Mouse (Mus musculus) kidney, embryonic 14.5 days (tissue): ENCODE data around the gene Arl8a. TPM values are rescaled to one million over a fixed set of nuclear protein-coding genes. Genes with fewer than 3 reads are reported as not detected.
A peak's percentile ranks its signal among the peaks of the same experiment; 100 is the strongest.

ENCODE experiments used
- ATAC-seq: fragments of 200-750 bp; cut with Nextera tagmentation; 2 replicates; pipeline ENCODE4 v1.8.0; 2017; ENCODE audit warnings: moderate number of reproducible peaks, mild to moderate bottlenecking, moderate TSS enrichment, moderate library complexity; ENCODE audit not compliant: low FRiP score, low TSS enrichment
- H3K27ac ChIP-seq: fragments of 300-500 bp; sonication (generic); 2 replicates; pipeline ENCODE4 v1.5.1; 2014; ENCODE audit warnings: low read depth, mild to moderate bottlenecking, low read length, moderate library complexity, mixed read lengths
- H3K27me3 ChIP-seq: fragments of 300-500 bp; sonication (generic); 2 replicates; pipeline ENCODE4 v1.6.1; 2014; ENCODE audit warnings: mild to moderate bottlenecking, low read length; ENCODE audit not compliant: control insufficient read depth, insufficient read depth
- H3K36me3 ChIP-seq: fragments of 300-500 bp; sonication (generic); 2 replicates; pipeline ENCODE4 v1.6.1; 2014; ENCODE audit warnings: low read length, mixed read lengths; ENCODE audit not compliant: control insufficient read depth, insufficient read depth
- H3K4me1 ChIP-seq: fragments of 300-500 bp; sonication (generic); 2 replicates; pipeline ENCODE4 v1.6.1; 2014; ENCODE audit warnings: low read length, mixed read lengths; ENCODE audit not compliant: control insufficient read depth, insufficient read depth
- H3K4me2 ChIP-seq: fragments of 300-500 bp; sonication (generic); replicated peaks from 2 replicates; pipeline ENCODE4 v1.6.1; 2014; ENCODE audit warnings: low read depth, mild to moderate bottlenecking, low read length
- H3K4me3 ChIP-seq: fragments of 300-500 bp; sonication (generic); 2 replicates; pipeline ENCODE4 v1.5.1; 2014; ENCODE audit warnings: mild to moderate bottlenecking, low read length
- H3K9ac ChIP-seq: fragments of 300-500 bp; sonication (generic); 2 replicates; pipeline ENCODE4 v1.6.1; 2014; ENCODE audit warnings: low read depth, mild to moderate bottlenecking, low read length, moderate library complexity
- H3K9me3 ChIP-seq: fragments of 300-500 bp; sonication (generic); 2 replicates; pipeline ENCODE4 v1.6.1; 2016; ENCODE audit warnings: low read length; ENCODE audit not compliant: control insufficient read depth
- WGBS: fragments of 180-500 bp; shearing (Covaris S2); extraction: QIAGEN DNeasy Blood & Tissue Kit; methylation state at CpG from one replicate; pipeline ENCODE4 v1.1.7; 2014; 5-methylcytosine and 5-hydroxymethylcytosine counted together
- polyA plus RNA-seq: library from polyadenylated mRNA; unstranded; fragments of >200 nt; fragmentation: Nextera tagmentation; extraction: Ambion mirVana; gene quantifications from 2 replicates; pipeline ENCODE4 v1.2.1, GENCODE M21; 2014

The Arl8a gene
- polyA plus RNA-seq, 1 experiment from 2014 or later = 44.5 TPM

DNA sequence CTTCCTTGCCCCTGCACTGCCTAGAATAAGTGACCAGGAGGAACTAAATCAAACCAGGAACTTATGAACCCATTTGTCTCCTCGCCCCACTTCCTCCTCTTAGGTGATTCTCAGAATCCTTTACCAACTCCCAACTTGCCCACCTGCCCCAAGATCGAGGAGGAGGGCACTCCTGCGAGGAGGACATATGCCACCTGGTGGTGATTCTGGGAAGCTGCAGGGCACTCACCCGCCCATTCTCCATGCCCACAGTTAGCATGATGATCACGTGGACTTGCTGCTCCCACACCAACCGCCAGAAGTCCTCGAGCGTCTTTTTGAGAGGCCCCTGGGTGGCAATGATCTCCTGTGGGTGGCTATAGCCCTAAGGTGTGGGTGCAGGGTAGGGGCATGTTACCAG is 34.0 kb upstream of the Arl8a start:
- H3K27me3 ChIP-seq = no peaks in the 10 kb centered on the region
- no peak overlapping the region for H3K4me2 ChIP-seq
- no peaks in the 10 kb centered on the region for H3K4me1 ChIP-seq
- no peak overlapping the region for H3K9ac ChIP-seq
- ATAC-seq = no peak; the same call in 1 of the 2 replicates
- no peaks in the 10 kb centered on the region for H3K36me3 ChIP-seq
- WGBS = 11% methylated on average over 8 of the region's 8 CpGs
- H3K4me3 ChIP-seq = no peak overlapping the region
- no peaks in the 10 kb centered on the region for H3K9me3 ChIP-seq
- H3K27ac ChIP-seq = no peak overlapping the region

DNA sequence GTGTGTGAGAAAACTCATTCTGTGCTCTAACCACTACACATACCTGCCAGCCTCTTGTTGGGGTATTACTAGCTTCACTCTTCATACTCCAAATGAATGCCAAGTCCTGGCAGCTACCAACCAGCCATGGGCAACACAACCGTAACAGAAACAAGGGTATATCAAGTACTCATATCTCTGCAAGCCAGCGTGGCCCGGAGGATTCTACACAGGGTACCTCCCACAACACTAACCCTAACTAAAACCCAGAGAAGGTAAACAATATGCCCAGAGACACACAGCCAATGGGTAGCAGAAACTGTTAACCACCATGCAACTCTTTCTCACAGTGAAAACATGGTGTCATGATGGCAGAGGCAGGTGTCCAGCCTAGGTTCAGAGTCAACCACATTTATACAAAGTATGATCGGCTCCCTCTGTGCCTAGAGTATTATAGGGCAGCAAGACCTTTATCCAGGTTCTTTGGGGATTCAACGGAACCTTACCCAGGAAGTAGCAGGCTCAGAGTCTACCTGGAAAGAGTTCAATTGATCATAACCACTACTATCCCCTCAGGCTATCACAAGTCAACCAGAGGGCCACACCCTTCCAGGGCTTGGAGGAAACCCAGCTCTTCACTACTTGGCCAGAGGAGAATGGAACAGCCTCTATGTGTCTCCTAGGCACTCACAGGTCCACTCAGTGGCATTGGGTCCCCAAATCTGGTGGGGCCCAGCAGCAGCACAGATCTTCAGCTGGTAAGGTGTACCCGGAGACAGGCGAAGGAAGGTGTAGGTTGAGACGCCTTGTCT is 21.9 kb upstream of the Arl8a start:
- H3K4me3 ChIP-seq = no peak overlapping the region
- no peaks in the 10 kb centered on the region for H3K9me3 ChIP-seq
- 0 out of 2 replicates have a peak, but pooled peaks cover 3% of the 10 kb centered on the region for H3K27me3 ChIP-seq
- H3K4me2 ChIP-seq = no peak overlapping the region
- H3K9ac ChIP-seq = no peak overlapping the region
- no peak overlapping the region for H3K27ac ChIP-seq
- H3K4me1 ChIP-seq = peaks cover 12% of the 10 kb centered on the region; the same call in 1 of the 2 replicates
- 92% methylated on average over 8 of the region's 8 CpGs for WGBS
- no peaks in the 10 kb centered on the region for H3K36me3 ChIP-seq
- no peak for ATAC-seq

- Histone ChIP-seq H3K27me3 (0 out of 2 replicates have a peak, but pooled peaks cover 3% of the 10 kb centered on the region), H3K4me3 (no peak overlapping the region), H3K9me3 (no peaks in the 10 kb centered on the region), H3K4me1 (peaks cover 15% of the 10 kb centered on the region; the same call in 1 of the 2 replicates), H3K27ac (no peak overlapping the region), H3K9ac (no peak overlapping the region), H3K36me3 (no peaks in the 10 kb centered on the region), H3K4me2 (no peak overlapping the region)
- WGBS = 68% methylated on average over 8 of the region's 8 CpGs
- no peak for ATAC-seq
These were observed 20.6 kb upstream of the Arl8a start for GRCm38 (mm10) chr1:135125990-135126389.

DNA sequence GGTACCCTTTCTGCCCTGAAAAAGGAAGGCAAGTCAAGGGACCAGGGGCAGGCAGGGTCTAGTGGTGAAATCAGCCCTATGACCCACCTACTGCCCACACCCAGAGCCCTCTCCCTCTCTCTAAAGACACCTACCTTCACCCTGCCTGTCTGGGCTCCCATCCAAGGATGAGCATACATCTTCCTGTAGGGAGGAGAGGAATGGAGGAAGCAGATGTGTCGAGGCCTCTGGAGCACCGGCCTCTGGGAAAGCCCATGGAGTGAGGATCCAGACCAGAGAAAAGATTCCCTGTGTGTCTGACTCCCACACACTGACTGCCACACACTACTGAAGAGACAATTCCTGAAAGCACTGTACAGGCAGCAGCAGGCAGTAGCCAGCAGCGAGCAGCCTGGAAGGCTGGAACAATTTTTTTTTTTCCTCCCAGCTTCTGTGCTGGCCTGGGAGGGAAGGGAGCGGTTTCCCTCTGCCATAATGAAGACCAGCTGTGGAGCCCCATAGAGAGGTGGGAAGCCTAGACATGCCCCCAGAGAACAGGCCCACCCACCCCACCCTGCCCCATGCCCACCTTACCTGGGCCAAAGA is 20.1 kb upstream of the Arl8a start:
- H3K4me2 ChIP-seq = no peak overlapping the region

GRCm38 (mm10) chr1:135128011-135128441 is 18.6 kb upstream of the Arl8a start:
- H3K27ac ChIP-seq = no peak overlapping the region
- ATAC-seq = no peak; the same call in 1 of the 2 replicates
- H3K4me3 ChIP-seq = no peak overlapping the region
- no peaks in the 10 kb centered on the region for H3K36me3 ChIP-seq
- no peak overlapping the region for H3K9ac ChIP-seq
- no peak overlapping the region for H3K4me2 ChIP-seq
- H3K9me3 ChIP-seq = no peaks in the 10 kb centered on the region
- WGBS = 38% methylated on average over 5 of the region's 6 CpGs
- H3K4me1 ChIP-seq = peaks cover 27% of the 10 kb centered on the region
- H3K27me3 ChIP-seq = 0 out of 2 replicates have a peak, but pooled peaks cover 3% of the 10 kb centered on the region

More for the DNA sequence above, 20.1 kb upstream of the Arl8a start:
- no peak for ATAC-seq
- H3K9me3 ChIP-seq = no peaks in the 10 kb centered on the region
- 0 out of 2 replicates have a peak, but pooled peaks cover 3% of the 10 kb centered on the region for H3K27me3 ChIP-seq
- H3K4me3 ChIP-seq = no peak overlapping the region
- no peaks in the 10 kb centered on the region for H3K36me3 ChIP-seq
- 41% methylated on average over 4 of the region's 4 CpGs for WGBS
- no peak overlapping the region; the same call in 1 of the 2 replicates for H3K27ac ChIP-seq
- no peak overlapping the region for H3K9ac ChIP-seq
- H3K4me1 ChIP-seq = peaks cover 20% of the 10 kb centered on the region

DNA sequence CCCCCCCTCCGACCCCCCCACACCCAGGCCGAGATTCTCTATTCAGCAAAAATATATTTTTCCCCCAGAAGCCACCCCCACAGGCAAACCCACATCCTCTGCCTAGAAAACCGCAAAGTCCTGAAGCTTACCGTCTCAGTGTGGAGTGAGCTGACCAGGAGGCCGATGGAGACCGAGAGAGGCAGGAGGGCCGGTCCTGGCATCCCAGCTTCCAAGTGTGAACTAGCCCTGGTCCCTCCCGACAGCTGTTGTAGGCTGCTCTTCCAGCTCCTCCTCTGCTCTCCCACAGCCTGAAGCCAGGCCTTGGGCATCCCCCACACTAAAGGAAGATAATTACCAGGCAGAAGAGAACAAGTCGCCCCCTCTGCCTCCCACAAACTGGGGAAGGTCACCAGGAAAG is 17.6 kb upstream of the Arl8a start:
- Histone ChIP-seq H3K4me1 (peaks cover 27% of the 10 kb centered on the region), H3K4me2 (no peak overlapping the region), H3K9me3 (no peaks in the 10 kb centered on the region), H3K9ac (no peak overlapping the region), H3K27ac (0 out of 2 replicates have a peak overlapping the region, but pooled peaks have one; percentile 2), H3K4me3 (no peak overlapping the region), H3K36me3 (no peaks in the 10 kb centered on the region), H3K27me3 (0 out of 2 replicates have a peak, but pooled peaks cover 3% of the 10 kb centered on the region)
- 19% methylated on average over 9 of the region's 9 CpGs for WGBS
- ATAC-seq = no peak

DNA sequence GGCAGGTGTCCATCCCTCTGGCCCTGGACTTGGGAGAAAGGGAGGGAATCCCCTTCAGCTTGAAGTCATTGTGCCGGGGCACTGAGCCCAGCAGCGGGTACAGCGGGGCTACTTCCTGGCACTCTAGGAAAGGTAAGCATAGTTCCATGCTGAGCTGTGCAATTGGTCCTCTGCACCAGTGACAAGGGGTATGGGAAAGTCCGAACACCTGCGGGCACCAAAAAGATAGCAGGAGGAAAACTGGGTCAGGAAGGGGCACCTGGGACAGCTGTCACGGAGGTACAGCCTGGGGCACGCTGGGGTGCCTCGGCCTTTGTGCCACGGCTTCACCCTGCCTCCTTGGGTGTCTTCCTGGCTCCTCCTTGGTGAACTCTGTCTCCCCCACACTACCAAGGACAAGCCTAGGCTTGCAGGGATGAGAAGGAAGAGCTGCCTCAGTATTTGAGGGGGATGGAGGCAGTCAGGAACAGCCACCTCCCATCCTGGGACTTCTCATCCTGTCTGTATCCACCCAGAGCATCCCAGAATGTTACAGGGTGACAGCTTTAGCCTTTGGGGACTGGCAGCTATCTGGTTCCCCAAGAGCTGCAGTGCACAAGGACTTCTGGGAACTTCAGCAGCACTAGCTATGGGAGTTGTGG is 17.0 kb upstream of the Arl8a start:
- 69% methylated on average over 9 of the region's 9 CpGs for WGBS
- no peak for ATAC-seq
- no peak overlapping the region for H3K4me2 ChIP-seq

GRCm38 (mm10) chr1:135130376-135131018 is 16.1 kb upstream of the Arl8a start:
- H3K4me1 ChIP-seq = peaks cover 27% of the 10 kb centered on the region
- H3K27ac ChIP-seq = no peak overlapping the region
- H3K4me3 ChIP-seq = no peak overlapping the region
- no peak overlapping the region for H3K4me2 ChIP-seq
- ATAC-seq = no peak
- no peaks in the 10 kb centered on the region for H3K9me3 ChIP-seq
- H3K9ac ChIP-seq = no peak overlapping the region
- WGBS = 68% methylated on average over 2 of the region's 2 CpGs
- 0 out of 2 replicates have a peak, but pooled peaks cover 3% of the 10 kb centered on the region for H3K27me3 ChIP-seq
- H3K36me3 ChIP-seq = no peaks in the 10 kb centered on the region

More for the DNA sequence above, 17.0 kb upstream of the Arl8a start:
- H3K9me3 ChIP-seq = no peaks in the 10 kb centered on the region
- peaks cover 27% of the 10 kb centered on the region for H3K4me1 ChIP-seq
- no peak overlapping the region for H3K27ac ChIP-seq
- no peaks in the 10 kb centered on the region for H3K36me3 ChIP-seq
- no peak overlapping the region for H3K9ac ChIP-seq
- H3K4me3 ChIP-seq = no peak overlapping the region
- H3K27me3 ChIP-seq = 0 out of 2 replicates have a peak, but pooled peaks cover 3% of the 10 kb centered on the region
